Mouse (Mus musculus) C2C12 (cell line): ENCODE results near the gene Nr4a3.

Experiments
- CTCF ChIP-seq: IDR thresholded peaks from one replicate; pipeline ENCODE4 v1.5.1; 2011; ENCODE audit not compliant: control insufficient read depth, insufficient read depth, insufficient read length
- FOSL1 ChIP-seq: IDR thresholded peaks from one replicate; pipeline ENCODE4 v1.8.0; 2011; ENCODE audit warnings: mild to moderate bottlenecking, low read length; ENCODE audit not compliant: poor library complexity, insufficient read depth, severe bottlenecking
- MAX ChIP-seq: IDR thresholded peaks from one replicate; pipeline ENCODE4 v1.6.1; 2011; ENCODE audit warnings: mild to moderate bottlenecking, control low read depth
- MYOD1 ChIP-seq: IDR thresholded peaks from one replicate; pipeline ENCODE4 v1.6.1; 2011; ENCODE audit warnings: low read depth; ENCODE audit not compliant: control insufficient read depth, insufficient read length
- MYOG ChIP-seq: IDR thresholded peaks from one replicate; pipeline ENCODE4 v1.6.1; 2011; ENCODE audit not compliant: control insufficient read depth, insufficient read length; ENCODE audit errors: extremely low read depth
- USF1 ChIP-seq: IDR thresholded peaks from one replicate; pipeline ENCODE4 v1.6.1; 2011; ENCODE audit warnings: low read depth, mild to moderate bottlenecking, control low read depth, moderate library complexity

- TF ChIP-seq CTCF (no peak), FOSL1 (no peak), MAX (no peak), MYOG (no peak), MYOD1 (no peak), USF1 (no peak)
Measured at GRCm38 (mm10) chr4:48039736-48040135, 5.2 kb upstream of the Nr4a3 start.
